Comparison of ENCODE assay signal across 1 mouse cellular context in genomic region chr3:131337749-131338148, GRCm38 (mm10). TPM values are rescaled to one million over a fixed set of nuclear protein-coding genes. Genes with fewer than 3 reads are reported as not detected.
"Had no signal": no experiment of that assay in that cellular context is flagged by ENCODE, and none has a peak within 500 bp of the region (broad histone marks: within the 10 kb centered on the region; RNA-seq: fewer than 3 reads in every experiment).

No protein-coding gene starts in this region.

RNA-seq across cellular contexts. Expression of gene Cyp2u1, which starts 34.7 kb away (rescaled TPM):
- total RNA-seq: neutrophil, adult 5-6 weeks had no signal
